15 mouse cellular contexts compared by ENCODE assay signal in genomic region chr14:99355610-99355870, GRCm38 (mm10).
"Had no signal": no experiment of that assay in that cellular context is flagged by ENCODE, and none has a peak within 500 bp of the region (broad histone marks: within the 10 kb centered on the region; RNA-seq: fewer than 3 reads in every experiment).

No protein-coding gene starts in this region.

- ATAC-seq: midbrain, embryonic 13.5 days; midbrain, embryonic 16.5 days had no signal

- H3K36me3 ChIP-seq: midbrain, embryonic 10.5 days; midbrain, embryonic 13.5 days; neural tube, embryonic 13.5 days; neural tube, embryonic 15.5 days had no signal

- H3K4me2 ChIP-seq: lung, embryonic 14.5 days; midbrain, embryonic 13.5 days; neural tube, embryonic 13.5 days; neural tube, embryonic 15.5 days had no signal

- H3K4me1 ChIP-seq: midbrain, embryonic 10.5 days; midbrain, embryonic 13.5 days; neural tube, embryonic 13.5 days; neural tube, embryonic 15.5 days had no signal

- H3K9me3 ChIP-seq: midbrain, embryonic 10.5 days; midbrain, embryonic 13.5 days; neural tube, embryonic 13.5 days; neural tube, embryonic 15.5 days had no signal

- H3K27me3 ChIP-seq: midbrain, embryonic 13.5 days; neural tube, embryonic 13.5 days; neural tube, embryonic 15.5 days had no signal

- H3K9ac ChIP-seq: liver, embryonic 14.5 days; lung, embryonic 14.5 days; midbrain, embryonic 13.5 days; neural tube, embryonic 13.5 days; neural tube, embryonic 15.5 days had no signal

- DNase-seq: lung, adult 18-20 months; lung, embryonic 14.5 days; lung, postnatal 10 days; lung, postnatal 4 days; right cerebral cortex, postnatal 14 days; thymus, adult 18-20 months; thymus, postnatal 14 days; thymus, postnatal 36 days had no signal

- H3K27ac ChIP-seq: liver, embryonic 14.5 days; midbrain, embryonic 10.5 days; midbrain, embryonic 13.5 days; neural tube, embryonic 13.5 days; neural tube, embryonic 15.5 days had no signal

- H3K4me3 ChIP-seq: midbrain, embryonic 10.5 days; midbrain, embryonic 13.5 days; myocyte; neural tube, embryonic 13.5 days; neural tube, embryonic 15.5 days had no signal
